Mouse (Mus musculus) left cerebral cortex, adult 11 months (tissue): ENCODE measurements around the gene Maf.

ENCODE experiments used
- DNase-seq: peaks from one replicate; pipeline ENCODE4 v3.0.0; 2022; ENCODE audit warnings: low spot score

The Maf gene

GRCm38 (mm10) chr8:115705591-115706110 lies 1.9 kb downstream of the Maf start:
- DNase-seq = peak; percentile 15

- no peak for DNase-seq
Measured at GRCm38 (mm10) chr8:115703056-115703455, 4.5 kb downstream of the Maf start.

- no peak for DNase-seq
Measured at GRCm38 (mm10) chr8:115701001-115701400, 6.6 kb downstream of the Maf start.

- no peak for DNase-seq
Measured at GRCm38 (mm10) chr8:115699151-115699550, 8.4 kb downstream of the Maf start.

GRCm38 (mm10) chr8:115697410-115697809 lies 10.2 kb downstream of the Maf start:
- DNase-seq = no peak

GRCm38 (mm10) chr8:115696661-115697060 lies 10.9 kb downstream of the Maf start:
- no peak for DNase-seq

- no peak for DNase-seq
Measured at GRCm38 (mm10) chr8:115687349-115687748, 20.2 kb downstream of the Maf start.

GRCm38 (mm10) chr8:115683309-115683708 lies 24.3 kb downstream of the Maf start:
- no peak for DNase-seq

- DNase-seq = no peak
Measured at GRCm38 (mm10) chr8:115679539-115679938, 28.1 kb downstream of the Maf start.

- no peak for DNase-seq
Measured at GRCm38 (mm10) chr8:115664866-115665265, 42.7 kb downstream of the Maf start.

GRCm38 (mm10) chr8:115650110-115650521 lies 57.5 kb downstream of the Maf start:
- peak; percentile 9 for DNase-seq

GRCm38 (mm10) chr8:115645139-115645538 lies 62.5 kb downstream of the Maf start:
- DNase-seq = no peak

GRCm38 (mm10) chr8:115641936-115642335 lies 65.7 kb downstream of the Maf start:
- DNase-seq = no peak

- no peak for DNase-seq
Measured at GRCm38 (mm10) chr8:115639951-115640350, 67.6 kb downstream of the Maf start.

GRCm38 (mm10) chr8:115636751-115637150 lies 70.8 kb downstream of the Maf start:
- no peak for DNase-seq
